Mouse (Mus musculus) frontal cortex, adult (tissue): Measurements from ENCODE around the gene Ephx1.
"Not testable (repeated sequence)": the region's sequence is repeated elsewhere in the genome, so short reads cannot be mapped to it uniquely, and the experiment has no call there.

Experiments
- ATAC-seq: cut with Nextera tagmentation; 2 replicates; pipeline ENCODE4 v1.9.2; 2017; ENCODE audit warnings: mild to moderate bottlenecking, moderate library complexity, mixed read lengths; ENCODE audit not compliant: low TSS enrichment

The Ephx1 gene

DNA sequence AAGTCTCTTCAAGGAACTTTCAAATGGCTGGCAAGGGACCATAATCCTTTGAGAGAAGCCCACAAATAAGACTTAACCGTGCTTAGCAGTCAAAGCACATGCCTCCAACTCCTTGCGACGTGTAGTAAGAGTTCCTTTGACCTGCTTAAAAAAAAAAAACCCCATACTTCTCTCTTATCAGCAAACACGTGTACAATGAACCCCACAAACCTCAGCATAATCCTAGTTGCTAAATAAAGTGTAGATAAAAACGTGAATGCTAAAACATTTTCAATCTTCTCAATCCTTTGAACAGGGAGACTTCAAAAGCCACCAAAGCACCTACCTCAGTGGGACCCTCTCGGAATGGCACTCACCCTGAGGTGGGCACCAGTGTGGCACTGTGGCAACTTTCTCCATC is 7.3 kb downstream of the Ephx1 start:
- ATAC-seq = no peak

DNA sequence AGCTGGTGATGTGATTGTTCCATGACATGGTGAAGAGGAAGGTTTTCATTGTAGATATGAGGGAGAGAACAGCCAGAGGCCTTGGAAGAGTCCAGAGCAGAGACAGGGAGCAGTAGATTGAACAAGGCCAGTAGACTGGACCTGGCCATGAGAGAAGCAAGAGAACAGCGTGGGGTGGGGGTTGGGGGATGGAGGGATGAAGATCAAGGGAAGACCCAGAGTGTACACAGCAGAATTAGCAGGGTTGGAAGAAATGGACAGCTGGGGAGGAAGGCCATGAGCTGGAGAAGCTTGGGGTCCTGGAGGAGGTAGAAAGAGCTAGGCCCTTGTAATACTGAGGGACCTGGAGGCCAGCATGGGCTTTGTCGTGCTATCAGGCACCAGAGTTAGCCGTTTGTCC is 8.3 kb downstream of the Ephx1 start:
- ATAC-seq = no peak

DNA sequence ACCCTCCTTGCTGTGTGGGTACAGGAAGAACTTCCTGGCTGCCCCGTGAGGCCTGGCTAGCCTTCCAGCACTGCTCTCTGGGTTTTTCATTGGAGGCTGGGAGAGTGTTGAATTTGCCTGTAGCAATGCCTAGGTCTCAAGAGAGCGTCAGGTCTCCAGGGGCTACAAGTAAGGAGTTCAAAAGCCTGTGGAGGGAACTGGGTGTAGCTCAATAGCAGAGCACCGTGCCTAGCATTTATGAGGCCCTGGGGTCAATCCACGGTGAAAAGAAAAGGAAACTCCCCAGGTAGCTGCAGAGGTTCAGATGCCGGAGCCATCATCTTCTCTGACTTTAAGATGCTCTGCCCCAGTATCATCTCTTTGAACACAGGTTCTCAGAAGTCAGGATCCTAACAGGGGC is 9.1 kb downstream of the Ephx1 start:
- ATAC-seq = no peak

- no peak for ATAC-seq
Observed at GRCm38 (mm10) chr1:181010171-181010932, 10.4 kb downstream of the Ephx1 start.

DNA sequence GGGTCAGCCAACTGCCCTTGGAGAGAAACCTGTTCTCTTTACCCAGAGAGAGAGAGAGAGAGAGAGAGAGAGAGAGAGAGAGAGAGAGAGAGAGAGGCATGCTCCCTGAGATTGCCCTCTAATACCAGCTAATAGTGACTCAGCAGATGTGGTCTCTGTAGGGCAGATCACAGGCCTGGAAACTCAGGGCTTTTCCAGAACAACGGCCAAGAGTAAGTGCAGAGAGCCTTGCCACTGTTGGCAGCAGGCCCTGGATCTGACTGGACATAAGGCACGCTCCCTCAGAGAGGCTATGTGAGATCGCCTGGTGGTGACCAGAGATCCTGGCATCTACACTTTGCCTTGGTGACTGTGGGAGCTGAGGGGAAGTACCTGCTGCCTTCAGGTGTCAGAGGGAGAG is 10.9 kb downstream of the Ephx1 start:
- ATAC-seq = no peak

DNA sequence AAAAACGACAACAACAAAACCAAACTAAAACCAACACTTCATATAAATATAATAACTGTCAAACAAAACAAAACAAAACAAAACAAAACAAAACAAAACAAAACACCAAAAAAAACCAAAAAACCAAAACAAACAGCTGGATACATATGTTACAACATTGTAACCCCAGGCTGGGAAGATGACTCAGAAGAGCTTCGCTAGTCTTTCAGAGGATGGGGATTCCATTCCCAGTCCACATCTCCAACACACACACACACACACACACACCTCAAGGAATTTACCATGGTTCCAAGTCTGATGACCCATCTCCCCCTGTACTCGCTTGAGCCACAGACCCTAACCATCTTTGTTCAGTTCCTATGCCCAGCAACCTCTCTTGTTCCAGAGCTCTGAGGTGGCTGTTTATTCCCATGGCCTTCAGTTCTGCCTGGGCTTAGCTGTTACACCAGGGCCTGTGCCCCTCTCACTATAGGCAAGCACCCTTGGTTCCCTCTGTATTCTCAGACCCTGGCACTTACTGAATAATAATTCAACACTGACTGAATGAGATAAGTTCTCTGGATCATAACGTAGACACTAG is 11.6 kb downstream of the Ephx1 start:
- no peak for ATAC-seq

- ATAC-seq = no peak
Observed at GRCm38 (mm10) chr1:181008266-181008665, 12.4 kb downstream of the Ephx1 start.

GRCm38 (mm10) chr1:181007831-181008230 is 12.9 kb downstream of the Ephx1 start:
- ATAC-seq = no peak

- no peak for ATAC-seq
Observed at GRCm38 (mm10) chr1:181005331-181005730, 15.4 kb downstream of the Ephx1 start.

DNA sequence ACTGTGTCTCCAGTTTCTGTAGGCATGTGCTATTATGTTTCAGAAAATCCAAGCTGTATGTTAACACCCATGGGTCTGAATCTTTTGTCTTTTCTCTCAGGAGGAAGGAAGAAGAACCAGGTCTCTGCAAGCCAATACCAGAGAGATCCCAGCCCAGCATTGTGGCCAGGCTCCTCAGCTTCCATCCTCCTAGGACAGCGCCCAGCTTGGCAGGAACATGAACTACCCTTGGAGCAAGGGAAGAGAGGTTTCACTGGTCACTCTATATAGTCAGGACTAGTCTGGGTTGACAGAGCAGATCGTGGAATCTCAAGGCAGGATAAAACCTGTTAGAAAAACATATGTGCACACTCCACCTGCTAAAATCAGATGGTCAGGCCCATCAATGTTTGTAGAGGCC is 16.9 kb downstream of the Ephx1 start:
- ATAC-seq = no peak

GRCm38 (mm10) chr1:181001621-181002020 is 19.1 kb downstream of the Ephx1 start:
- ATAC-seq = no peak

DNA sequence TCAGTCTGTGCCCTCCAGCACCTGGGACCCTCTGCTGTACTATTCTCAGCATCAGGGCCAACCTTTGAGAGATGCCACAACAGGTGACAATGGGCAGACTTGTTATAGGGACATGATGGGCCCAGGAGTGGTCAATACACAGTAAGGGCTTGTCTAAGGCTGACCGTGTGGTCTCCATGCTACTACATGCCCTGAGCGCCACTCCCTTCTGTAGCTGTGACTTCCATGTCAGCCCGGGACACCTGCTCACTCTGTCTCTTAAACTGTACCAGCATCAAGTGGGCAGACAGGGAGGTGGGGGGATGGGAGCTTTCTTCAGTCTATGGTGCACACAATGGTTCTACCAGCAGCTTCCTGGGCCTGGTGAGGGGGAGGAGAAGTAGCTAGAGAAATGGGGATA is 19.5 kb downstream of the Ephx1 start:
- ATAC-seq = no peak

GRCm38 (mm10) chr1:181000501-181001092 is 20.1 kb downstream of the Ephx1 start:
- no peak for ATAC-seq

DNA sequence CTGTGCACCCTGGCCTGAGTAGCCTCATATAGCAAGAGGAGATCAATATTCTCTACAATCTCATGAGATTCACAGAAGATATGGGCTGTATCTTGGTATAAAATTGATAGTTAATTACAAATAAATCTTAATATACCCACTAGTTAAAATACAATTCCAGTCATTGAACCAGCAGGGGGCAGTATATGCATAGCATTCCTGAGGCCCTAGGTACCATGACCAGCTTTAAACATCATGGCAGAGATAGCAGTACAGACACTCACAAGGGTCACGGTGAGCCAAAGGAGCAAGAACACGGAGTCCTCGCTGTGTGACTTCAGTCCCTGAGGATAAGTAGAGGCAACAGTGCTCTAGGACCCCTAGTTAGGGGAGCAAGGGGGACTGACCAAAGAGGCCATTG is 28.6 kb downstream of the Ephx1 start:
- peak; percentile 70; the same call in 1 of the 2 replicates for ATAC-seq

- no peak for ATAC-seq
Observed at GRCm38 (mm10) chr1:180990671-180991070, 30.0 kb downstream of the Ephx1 start.

- ATAC-seq = peak; percentile 95
Observed at GRCm38 (mm10) chr1:180987759-180988158, 32.9 kb downstream of the Ephx1 start.

DNA sequence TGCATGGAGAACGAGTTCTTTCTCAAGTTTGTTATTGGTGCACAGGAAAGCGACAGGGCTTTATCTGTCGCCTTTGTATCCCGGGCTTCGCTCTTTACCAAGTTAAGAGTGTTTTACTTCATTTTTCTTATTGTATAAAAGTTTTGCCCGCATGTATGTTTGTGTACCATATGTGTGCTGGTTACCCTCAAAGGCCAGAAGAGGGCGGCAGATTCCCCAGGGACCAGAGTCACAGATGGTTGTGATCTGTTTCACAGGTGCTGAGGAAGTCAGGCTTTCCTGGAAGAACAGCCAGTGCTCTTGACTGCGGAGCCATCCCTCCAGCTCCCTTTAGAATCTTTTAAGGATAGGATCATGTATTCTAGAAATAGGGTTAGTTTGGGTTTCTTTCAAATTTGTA is 34.0 kb downstream of the Ephx1 start:
- no peak for ATAC-seq

GRCm38 (mm10) chr1:180981298-180982046 is 39.2 kb downstream of the Ephx1 start:
- ATAC-seq = not testable (repeated sequence)

DNA sequence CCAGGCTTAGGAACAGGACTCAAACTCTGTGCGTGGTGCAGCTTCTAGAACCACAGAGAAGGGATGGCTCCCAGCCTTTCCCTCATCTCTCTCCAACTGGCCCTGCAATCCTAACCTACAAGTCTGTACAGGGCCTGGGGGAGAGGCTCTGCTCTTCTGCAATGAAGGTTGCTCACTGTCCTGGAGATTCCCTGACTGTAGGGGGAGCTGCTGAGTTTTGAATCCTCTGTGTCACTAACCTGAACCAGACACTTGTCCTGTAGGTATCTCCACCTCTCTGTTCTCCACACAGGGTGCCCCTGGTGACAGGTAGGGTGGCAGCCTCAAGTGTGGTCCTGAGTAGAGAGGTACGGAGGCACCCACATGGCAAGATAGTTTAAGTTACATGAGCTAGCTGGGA is 40.2 kb downstream of the Ephx1 start:
- peak; percentile 44; the same call in 1 of the 2 replicates for ATAC-seq

DNA sequence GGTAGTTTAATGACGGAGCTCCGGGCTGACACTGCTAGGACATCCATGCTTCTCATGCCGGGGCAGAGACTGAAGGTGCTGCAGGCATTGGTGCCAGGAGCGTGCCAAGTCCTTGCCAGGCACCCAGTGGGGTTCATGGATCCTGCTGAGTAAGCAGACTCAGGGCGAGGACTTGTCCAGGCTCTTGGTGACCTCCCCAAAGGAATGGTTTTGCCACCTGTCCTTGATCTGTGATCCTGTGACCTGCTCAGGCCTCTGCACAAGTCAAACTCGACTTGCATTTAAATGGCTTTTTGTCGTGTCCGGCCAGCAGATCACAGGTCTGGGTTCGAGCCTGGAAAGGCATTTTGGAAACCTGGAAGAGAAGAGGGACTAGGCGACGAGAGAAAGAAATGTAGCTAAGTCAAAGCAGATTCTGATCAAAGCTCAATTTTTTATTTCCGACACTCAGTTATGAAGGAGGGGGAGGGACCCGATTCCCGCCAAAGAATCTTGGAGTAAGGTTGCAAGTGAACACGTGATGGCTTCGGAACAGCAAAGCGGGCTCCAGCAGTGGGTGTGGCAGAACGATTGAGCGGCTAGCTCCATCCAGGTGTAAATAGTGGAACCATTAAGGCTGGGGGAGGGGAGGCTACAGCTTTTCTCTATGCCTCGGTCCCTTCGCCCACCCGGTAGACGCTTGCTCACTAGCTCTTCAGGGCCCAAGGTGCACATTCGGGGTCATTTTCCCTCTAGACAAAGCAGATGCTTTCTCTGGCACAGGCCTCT is 41.0 kb downstream of the Ephx1 start:
- ATAC-seq = no peak

DNA sequence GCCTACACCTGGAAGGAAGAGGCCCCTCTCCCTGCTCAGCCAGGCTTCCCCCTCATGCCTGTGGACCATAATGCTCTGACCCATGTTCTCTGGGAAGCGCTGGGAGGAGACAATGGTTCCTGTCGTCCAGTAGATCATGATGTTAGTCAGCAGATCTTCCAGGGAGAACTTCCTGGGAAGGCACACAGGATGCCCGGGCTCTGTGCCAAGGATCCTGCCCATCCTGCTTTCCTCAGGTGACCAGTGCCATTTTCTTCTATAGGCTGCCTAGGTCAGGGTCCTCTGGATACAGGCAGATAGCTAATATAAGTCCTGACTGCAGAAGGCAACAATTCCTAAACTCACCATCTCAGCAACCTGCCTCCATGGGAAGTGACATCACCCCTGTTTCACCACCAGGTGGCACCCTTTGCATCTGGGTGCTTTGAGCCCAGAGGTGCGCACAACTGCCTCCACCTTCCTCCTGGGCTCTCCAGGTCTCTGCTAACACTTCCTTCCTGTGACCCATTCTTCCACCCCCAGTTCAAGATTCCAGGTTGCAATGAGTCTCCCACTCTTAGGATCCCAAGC is 44.5 kb downstream of the Ephx1 start:
- ATAC-seq = no peak
